Mouse (Mus musculus) hindbrain, embryonic 11.5 days (tissue): ENCODE measurements around the gene Zdhhc14. TPM values are rescaled to one million over a fixed set of nuclear protein-coding genes. Genes with fewer than 3 reads are reported as not detected.

Experiments
- ATAC-seq: fragments of 200-750 bp; cut with Nextera tagmentation; 2 replicates; pipeline ENCODE4 v1.8.0; 2017; ENCODE audit warnings: mild to moderate bottlenecking, moderate TSS enrichment, moderate library complexity; ENCODE audit not compliant: low FRiP score
- DNase-seq: peaks from one replicate; pipeline ENCODE4 v3.0.0-alpha.2; 2015; ENCODE audit warnings: low spot score
- H3K27ac ChIP-seq: fragments of 300-500 bp; sonication (generic); 2 replicates; pipeline ENCODE4 v1.5.1; 2014; ENCODE audit warnings: mild to moderate bottlenecking, low read depth, low read length
- H3K27me3 ChIP-seq: fragments of 300-500 bp; sonication (generic); 2 replicates; pipeline ENCODE4 v1.6.1; 2014; ENCODE audit warnings: mild to moderate bottlenecking, low read length, moderate library complexity, mixed read lengths; ENCODE audit not compliant: control insufficient read depth, insufficient read depth
- H3K36me3 ChIP-seq: fragments of 300-500 bp; sonication (generic); 2 replicates; pipeline ENCODE4 v1.6.1; 2014; ENCODE audit warnings: mild to moderate bottlenecking, low read length, moderate library complexity, mixed read lengths; ENCODE audit not compliant: control insufficient read depth, insufficient read depth
- H3K4me1 ChIP-seq: fragments of 300-500 bp; sonication (generic); replicated peaks from 2 replicates; pipeline ENCODE4 v1.6.1; 2014; ENCODE audit warnings: low read length, mixed read lengths; ENCODE audit not compliant: control insufficient read depth, insufficient read depth
- H3K4me2 ChIP-seq: fragments of 300-500 bp; sonication (generic); replicated peaks from 2 replicates; pipeline ENCODE4 v1.6.1; 2014; ENCODE audit warnings: mild to moderate bottlenecking, low read depth, low read length
- H3K4me3 ChIP-seq: fragments of 300-500 bp; sonication (generic); 2 replicates; pipeline ENCODE4 v1.5.1; 2014; ENCODE audit warnings: low read depth, low read length
- H3K9ac ChIP-seq: fragments of 300-500 bp; sonication (generic); 2 replicates; pipeline ENCODE4 v1.6.1; 2014; ENCODE audit warnings: low read depth, low read length
- H3K9me3 ChIP-seq: fragments of 300-500 bp; sonication (generic); 2 replicates; pipeline ENCODE4 v1.6.1; 2016; ENCODE audit warnings: low read length; ENCODE audit not compliant: control insufficient read depth
- WGBS: fragments of 180-500 bp; shearing (Covaris S2); extraction: QIAGEN DNeasy Blood & Tissue Kit; methylation state at CpG from one replicate; pipeline ENCODE4 v1.1.7; 2014; 5-methylcytosine and 5-hydroxymethylcytosine counted together
- polyA plus RNA-seq: library from polyadenylated mRNA; unstranded; fragments of >200 nt; fragmentation: Nextera tagmentation; extraction: Ambion mirVana; gene quantifications from 2 replicates; pipeline ENCODE4 v1.2.1, GENCODE M21; 2014

Gene Zdhhc14
- 2.4 and 2.6 TPM in 2 replicates for polyA plus RNA-seq

DNA sequence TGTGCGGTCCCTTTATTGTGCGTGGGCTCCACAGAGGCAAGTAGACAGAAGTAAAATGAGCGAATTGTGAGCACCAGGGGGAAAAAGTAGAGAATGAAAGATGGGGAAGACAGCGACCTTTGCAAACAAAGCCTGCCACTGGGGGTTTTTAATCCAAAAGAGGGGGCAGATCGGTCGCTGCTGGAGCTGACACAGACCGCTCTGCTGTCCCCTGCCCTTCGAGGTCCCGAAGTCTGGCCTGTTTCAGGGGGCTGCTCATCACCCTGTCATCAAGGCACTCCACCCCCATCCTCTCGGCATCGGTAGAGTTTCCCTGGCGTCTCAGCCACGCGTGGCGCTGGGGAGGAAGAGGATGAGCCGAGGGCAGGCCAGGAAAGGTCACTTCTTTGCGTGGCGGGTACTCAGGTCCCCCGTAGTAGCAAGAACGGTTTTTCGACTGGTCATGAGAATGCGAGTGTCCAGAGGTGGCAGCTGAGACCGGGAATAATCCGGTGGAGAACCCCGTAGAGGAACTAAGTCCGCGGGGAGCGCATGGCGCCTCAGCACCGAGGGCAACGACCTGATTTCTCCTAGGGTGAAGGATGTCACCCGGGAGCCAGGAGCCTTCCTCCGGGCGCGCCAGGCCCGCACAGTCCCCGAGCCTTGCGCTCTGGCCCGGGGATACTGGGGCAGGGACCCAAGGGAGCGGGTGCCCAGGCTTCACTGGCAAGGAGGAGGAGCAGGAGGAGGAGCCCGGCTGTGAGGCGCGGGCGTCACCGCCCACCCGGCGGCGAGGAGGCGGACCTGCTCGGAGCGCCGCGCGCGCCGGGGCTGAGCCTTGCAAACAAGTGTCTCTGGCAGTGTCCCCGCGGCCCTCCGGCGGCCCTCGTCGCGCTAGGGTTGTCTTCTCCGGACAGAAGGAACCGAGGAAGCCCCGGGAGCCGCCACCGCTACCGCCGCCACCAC, at the start of gene Zdhhc14:
Gene Zdhhc14, plus strand, starts transcription at position 757 of the 945 bp plus-strand sequence.
- under 1% methylated on average over 66 of the region's 70 CpGs for WGBS
- H3K9me3 ChIP-seq = no peaks in the 10 kb centered on the region
- no peaks in the 10 kb centered on the region for H3K36me3 ChIP-seq
- peak within 1 kb of the TSS; percentile 92 for H3K27ac ChIP-seq
- no peaks in the 10 kb centered on the region for H3K4me1 ChIP-seq
- H3K9ac ChIP-seq = peak within 1 kb of the TSS; percentile 68
- peaks cover 8% of the 10 kb centered on the region; the same call in 1 of the 2 replicates for H3K27me3 ChIP-seq
- peak within 1 kb of the TSS; percentile 73 for H3K4me3 ChIP-seq
- H3K4me2 ChIP-seq = peak within 1 kb of the TSS; percentile 99
- ATAC-seq (peak; percentile 91), DNase-seq (peak; percentile 89)

DNA sequence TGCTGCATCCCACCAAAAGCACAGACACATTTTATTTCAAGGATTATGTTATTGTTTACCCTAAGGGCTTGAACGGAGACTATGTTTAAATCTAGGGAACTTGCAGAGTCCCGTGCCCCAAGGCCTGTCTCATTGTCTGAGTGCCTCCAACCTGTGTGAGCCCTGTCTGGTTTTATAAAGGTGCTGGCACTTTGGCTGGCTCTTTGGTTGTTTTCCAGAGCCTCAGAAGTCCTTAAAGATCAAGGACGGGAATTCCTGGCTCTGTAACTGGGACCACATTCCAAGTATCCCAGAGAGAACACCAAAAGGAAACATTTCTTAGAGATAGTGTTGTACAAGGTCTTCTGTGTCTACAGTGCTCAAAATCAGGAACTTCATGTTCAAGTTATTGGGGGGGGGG, 49.1 kb upstream of the Zdhhc14 start:
- no peak overlapping the region for H3K4me3 ChIP-seq
- H3K27ac ChIP-seq = no peak overlapping the region
- DNase-seq (no peak), ATAC-seq (no peak)
- H3K4me1 ChIP-seq = 0 out of 2 replicates have a peak, but pooled peaks cover 2% of the 10 kb centered on the region
- H3K9ac ChIP-seq = no peak overlapping the region
- no peak overlapping the region for H3K4me2 ChIP-seq
- no peaks in the 10 kb centered on the region for H3K36me3 ChIP-seq
- no peaks in the 10 kb centered on the region for H3K27me3 ChIP-seq
- WGBS = 81% methylated on average over 3 of the region's 3 CpGs
- no peaks in the 10 kb centered on the region for H3K9me3 ChIP-seq

DNA sequence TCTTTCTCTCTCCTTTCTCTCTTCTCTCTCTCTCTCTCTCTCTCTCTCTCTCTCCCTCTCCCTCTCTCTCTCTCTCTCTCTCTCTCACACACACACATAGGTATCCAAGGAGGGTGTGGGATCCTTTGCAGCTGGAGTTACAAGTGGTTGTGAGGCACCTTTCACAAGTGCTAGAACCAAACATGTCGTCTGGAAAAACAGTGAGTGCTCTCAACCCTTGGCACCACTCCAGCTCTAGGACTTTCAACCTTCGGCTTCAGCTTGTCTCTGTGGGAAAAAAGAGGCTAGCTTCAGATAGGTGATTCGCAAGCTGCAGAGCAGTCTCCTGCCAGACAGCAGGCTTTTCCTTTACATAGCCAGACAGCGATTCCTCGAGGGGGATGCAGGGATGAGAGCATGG, 48.6 kb upstream of the Zdhhc14 start:
- 76% methylated on average over 5 of the region's 5 CpGs for WGBS
- Histone ChIP-seq H3K4me1 (0 out of 2 replicates have a peak, but pooled peaks cover 2% of the 10 kb centered on the region), H3K27ac (no peak overlapping the region), H3K27me3 (no peaks in the 10 kb centered on the region), H3K9me3 (no peaks in the 10 kb centered on the region), H3K36me3 (no peaks in the 10 kb centered on the region), H3K9ac (no peak overlapping the region), H3K4me2 (no peak overlapping the region), H3K4me3 (no peak overlapping the region)
- ATAC-seq (no peak), DNase-seq (no peak)

DNA sequence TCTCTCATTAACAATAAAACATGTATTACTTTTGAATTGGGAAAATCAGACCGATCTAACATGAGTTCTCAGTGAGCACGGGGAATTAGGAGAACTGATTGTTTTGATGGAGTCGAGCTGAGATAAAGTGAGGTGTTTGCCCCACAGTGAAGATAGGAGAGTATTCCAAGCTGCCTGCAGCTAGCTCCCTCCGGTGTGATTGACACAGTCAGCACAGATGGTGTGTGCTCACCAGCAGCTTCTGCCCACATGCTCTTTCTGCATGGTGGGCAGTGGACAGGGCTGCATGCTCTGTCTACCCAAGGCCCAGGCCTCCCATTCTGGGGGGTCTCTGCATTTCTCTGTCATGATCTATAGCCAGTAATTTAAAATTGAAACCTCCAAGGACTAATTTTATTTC, 38.7 kb upstream of the Zdhhc14 start:
- Histone ChIP-seq H3K4me1 (no peaks in the 10 kb centered on the region), H3K9me3 (no peaks in the 10 kb centered on the region), H3K4me2 (no peak overlapping the region), H3K36me3 (no peaks in the 10 kb centered on the region), H3K27me3 (no peaks in the 10 kb centered on the region), H3K9ac (no peak overlapping the region), H3K27ac (no peak overlapping the region), H3K4me3 (no peak overlapping the region)
- DNase-seq = no peak
- no peak for ATAC-seq
- WGBS = 71% methylated on average over 4 of the region's 4 CpGs

DNA sequence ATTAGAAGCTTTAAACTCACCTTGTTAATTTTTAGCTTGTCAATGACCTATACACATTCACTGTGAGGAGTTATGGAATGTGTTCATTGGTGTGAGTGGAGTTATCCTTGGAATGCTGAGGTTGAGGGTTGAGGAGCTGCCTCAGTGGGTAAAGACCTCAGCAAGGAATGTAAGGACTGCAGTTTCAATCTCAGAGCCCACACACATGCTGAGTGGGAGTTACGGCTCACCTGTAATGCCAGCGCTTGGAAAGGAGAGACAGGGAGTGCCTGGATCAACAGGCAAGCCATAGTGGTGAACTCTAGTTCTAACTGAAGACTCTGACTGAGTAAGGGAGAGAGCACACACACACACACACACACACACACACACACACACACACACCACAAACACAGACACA, 28.4 kb upstream of the Zdhhc14 start:
- no peak overlapping the region for H3K9ac ChIP-seq
- H3K27me3 ChIP-seq = no peaks in the 10 kb centered on the region
- H3K4me2 ChIP-seq = no peak overlapping the region
- no peaks in the 10 kb centered on the region for H3K9me3 ChIP-seq
- no peaks in the 10 kb centered on the region for H3K36me3 ChIP-seq
- H3K27ac ChIP-seq = no peak overlapping the region
- no peaks in the 10 kb centered on the region for H3K4me1 ChIP-seq
- DNase-seq (no peak), ATAC-seq (no peak)
- no peak overlapping the region for H3K4me3 ChIP-seq
- WGBS = 93% methylated on average over 2 of the region's 2 CpGs

DNA sequence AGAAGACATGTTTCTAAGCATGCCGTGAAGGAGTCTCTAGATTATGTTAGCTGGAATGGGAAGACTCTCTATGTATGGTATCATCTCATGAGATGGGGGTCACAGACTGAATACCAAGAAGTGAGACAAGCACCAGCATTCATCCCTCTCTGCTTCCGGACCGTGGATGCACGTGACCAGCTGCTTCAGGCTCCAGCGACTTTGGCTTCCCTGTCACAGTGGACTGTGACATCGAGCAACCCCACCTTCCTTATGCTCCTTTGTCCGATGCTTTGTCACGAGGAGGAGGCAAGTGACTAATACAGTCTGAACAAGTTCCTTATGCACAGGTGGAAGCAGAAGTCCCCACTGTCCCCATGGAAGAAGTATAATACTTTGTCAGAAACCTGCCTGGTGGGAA, 25.6 kb upstream of the Zdhhc14 start:
- Histone ChIP-seq H3K4me3 (no peak overlapping the region), H3K9me3 (no peaks in the 10 kb centered on the region), H3K27me3 (no peaks in the 10 kb centered on the region), H3K4me1 (no peaks in the 10 kb centered on the region), H3K4me2 (no peak overlapping the region), H3K36me3 (no peaks in the 10 kb centered on the region), H3K9ac (no peak overlapping the region), H3K27ac (no peak overlapping the region)
- 84% methylated on average over 8 of the region's 8 CpGs for WGBS
- no peak for DNase-seq
- ATAC-seq = no peak

DNA sequence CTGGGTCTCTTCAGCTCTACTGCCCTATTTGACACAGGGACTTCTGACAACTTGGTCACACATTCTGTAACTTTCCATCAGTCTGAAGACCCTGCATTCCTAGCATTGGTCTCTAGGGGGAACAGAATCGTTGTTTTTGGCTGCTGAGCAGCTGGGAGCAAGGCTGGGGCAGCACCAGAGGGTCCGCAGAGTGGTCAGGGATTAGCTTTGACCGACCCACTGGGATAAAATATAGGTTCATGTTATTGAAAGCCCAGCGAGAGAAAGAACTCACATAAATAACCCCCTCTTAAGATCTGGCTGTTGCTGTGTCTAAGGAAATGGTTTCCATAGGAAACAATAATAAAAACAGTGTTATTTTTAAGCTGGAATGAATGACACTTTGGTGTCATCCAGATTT, 25.2 kb upstream of the Zdhhc14 start:
- H3K9me3 ChIP-seq = no peaks in the 10 kb centered on the region
- H3K27me3 ChIP-seq = no peaks in the 10 kb centered on the region
- H3K27ac ChIP-seq = no peak overlapping the region
- 57% methylated on average over 4 of the region's 4 CpGs for whole genome bisulfite sequencing
- no peak overlapping the region for H3K9ac ChIP-seq
- DNase-seq (no peak), ATAC-seq (no peak)
- no peak overlapping the region for H3K4me2 ChIP-seq
- no peak overlapping the region for H3K4me3 ChIP-seq
- no peaks in the 10 kb centered on the region for H3K4me1 ChIP-seq
- no peaks in the 10 kb centered on the region for H3K36me3 ChIP-seq

DNA sequence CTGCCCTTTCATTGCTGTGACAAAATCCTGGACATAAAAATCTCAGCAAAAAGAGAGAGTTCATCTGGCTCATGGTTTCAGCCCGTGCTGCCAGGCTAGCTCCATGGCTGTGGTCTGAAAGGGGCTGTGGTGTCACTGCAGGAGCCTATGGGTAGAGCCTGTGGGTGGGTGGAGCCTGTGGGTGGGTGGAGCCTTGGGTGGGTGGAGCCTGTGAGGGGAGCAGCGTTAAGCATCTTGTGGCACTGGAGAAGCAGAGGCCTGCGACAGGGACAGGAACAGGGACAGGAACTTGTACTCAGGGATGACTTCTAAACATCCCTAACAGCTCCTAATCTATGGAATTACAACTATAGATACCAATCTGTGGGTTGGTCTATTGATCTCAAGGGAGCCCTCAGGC, 20.1 kb upstream of the Zdhhc14 start:
- H3K9ac ChIP-seq = no peak overlapping the region
- H3K4me1 ChIP-seq = no peaks in the 10 kb centered on the region
- no peaks in the 10 kb centered on the region for H3K36me3 ChIP-seq
- ATAC-seq (no peak), DNase-seq (no peak)
- no peaks in the 10 kb centered on the region for H3K27me3 ChIP-seq
- no peak overlapping the region for H3K4me3 ChIP-seq
- H3K4me2 ChIP-seq = no peak overlapping the region
- 44% methylated on average over 3 of the region's 3 CpGs for WGBS
- no peaks in the 10 kb centered on the region for H3K9me3 ChIP-seq
- H3K27ac ChIP-seq = no peak overlapping the region
